Mouse (Mus musculus): ENCODE results near the gene Esd. TPM values are rescaled to one million over a fixed set of nuclear protein-coding genes. Genes with fewer than 3 reads are reported as not detected.

The Esd gene
- total RNA-seq, 1 experiment: 78.4 TPM

DNA sequence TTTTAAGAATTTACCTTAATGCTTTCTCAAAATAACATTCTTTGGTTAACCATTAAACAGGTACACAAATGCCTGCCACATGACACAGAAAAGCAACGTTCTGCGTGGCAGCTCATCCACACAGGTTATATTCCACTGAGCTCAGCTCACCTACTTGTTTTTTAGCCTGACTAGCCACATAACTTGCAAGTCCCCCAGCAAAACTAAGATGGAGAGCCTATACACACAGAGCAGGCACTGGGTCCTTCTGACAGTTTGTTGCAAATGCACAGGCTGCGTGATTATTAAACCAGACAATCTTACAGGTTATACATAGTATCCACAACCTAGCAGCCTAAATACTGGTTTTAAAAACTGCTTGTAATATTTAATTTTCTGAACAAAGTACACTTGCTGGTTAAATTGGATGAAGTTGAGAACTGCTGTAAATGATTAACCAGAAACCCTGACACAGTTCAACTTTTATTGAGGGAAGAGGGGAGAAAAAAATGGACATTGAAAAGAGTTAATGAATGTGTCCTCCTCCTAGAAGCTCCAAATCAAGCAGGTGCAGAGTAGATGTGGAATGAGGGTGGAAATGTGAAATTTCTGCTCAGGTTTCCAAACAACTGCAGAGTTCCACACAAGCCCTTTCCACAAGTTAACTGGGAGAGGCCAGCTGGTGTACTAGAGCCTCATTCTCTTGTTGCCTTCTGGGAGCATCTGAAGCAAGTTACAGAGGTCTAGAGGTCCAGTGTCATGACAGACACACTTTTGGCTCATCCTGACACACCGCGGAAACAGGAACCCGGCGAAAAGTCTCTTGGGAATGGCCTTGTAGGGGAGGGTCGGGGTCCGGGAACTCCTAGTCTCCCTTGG is 647 bp upstream of the Esd start:
- no peaks in the 10 kb centered on the region for H3K4me1 ChIP-seq (ENCODE audit: control insufficient read depth in 2 of 2, insufficient read depth in 2 of 2, low read length in 2 of 2, poor library complexity in 1 of 2)
- in situ Hi-C loops (cut with MboI; ENCODE audit: low sequenced_read_pairs in 2 of 2, unreplicated experiment in 2 of 2): no loop called here
- H3K4me3 ChIP-seq (ENCODE audit: insufficient read depth in 1 of 2, low read depth in 1 of 2, low read length in 2 of 2, poor library complexity in 1 of 2, severe bottlenecking in 1 of 2): peak overlapping the region; percentile 1 to 96; a peak in 3 of 4 replicates
- TF ChIP-seq ZC3H11A (IDR thresholded peaks at IDR 0.05; ENCODE audit: borderline replicate concordance, low read depth, low read length) (no peak), ZNF384 (IDR thresholded peaks at IDR 0.05; ENCODE audit: low read depth, low read length) (no peak), MAFK (IDR thresholded peaks at IDR 0.05; ENCODE audit: insufficient read depth, low read depth, low read length) (no peak), CHD2 (IDR thresholded peaks at IDR 0.05; ENCODE audit: low read depth, low read length) (no peak), HCFC1 (IDR thresholded peaks at IDR 0.05; ENCODE audit: borderline replicate concordance, insufficient read depth, low read length) (no peak)
- H3K9ac ChIP-seq (ENCODE audit: insufficient read depth, low read depth, low read length, poor library complexity, severe bottlenecking): peak overlapping the region; percentile 57; the same call in 1 of the 2 replicates
- H3K36me3 ChIP-seq (ENCODE audit: control insufficient read depth, insufficient read depth, low read length, poor library complexity, severe bottlenecking): no peaks in the 10 kb centered on the region
- no peak for DNase-seq (ENCODE audit: low read depth, low spot score)
- H3K27ac ChIP-seq (ENCODE audit: insufficient read depth, low read depth, low read length, poor library complexity, severe bottlenecking): no peak overlapping the region
- no peaks in the 10 kb centered on the region for H3K9me3 ChIP-seq (ENCODE audit: control insufficient read depth, insufficient read depth, low read depth, low read length)

DNA sequence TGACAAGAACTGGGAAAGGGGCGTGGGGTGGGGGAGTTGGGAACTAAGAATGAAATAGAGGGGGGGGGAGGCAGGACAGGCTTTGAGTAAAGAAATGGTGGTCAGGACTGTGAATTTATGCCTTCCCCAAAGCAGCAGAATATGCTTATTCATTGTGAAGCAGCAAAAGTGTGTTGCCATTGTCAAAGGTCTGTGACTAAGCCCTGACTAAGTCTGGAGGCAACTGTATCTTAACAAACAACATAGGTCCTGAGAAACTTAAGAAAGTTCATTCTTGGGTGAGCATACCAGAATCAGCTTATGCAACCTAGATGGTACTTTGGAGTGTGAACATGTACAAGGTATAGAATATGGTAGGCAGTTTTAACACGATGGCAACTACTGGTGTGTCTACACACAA is 1.3 kb downstream of the Esd start:
- H3K9ac ChIP-seq (ENCODE audit: insufficient read depth, low read depth, low read length, poor library complexity, severe bottlenecking): no peak overlapping the region
- in situ Hi-C loops (cut with MboI; ENCODE audit: low sequenced_read_pairs in 2 of 2, unreplicated experiment in 2 of 2): no loop called here
- no peaks in the 10 kb centered on the region for H3K4me1 ChIP-seq (ENCODE audit: control insufficient read depth in 2 of 2, insufficient read depth in 2 of 2, low read length in 2 of 2, poor library complexity in 1 of 2)
- DNase-seq (ENCODE audit: low read depth, low spot score): no peak
- no peak overlapping the region for H3K27ac ChIP-seq (ENCODE audit: insufficient read depth, low read depth, low read length, poor library complexity, severe bottlenecking)
- no peak overlapping the region for H3K4me3 ChIP-seq (ENCODE audit: insufficient read depth in 1 of 2, low read depth in 1 of 2, low read length in 2 of 2, poor library complexity in 1 of 2, severe bottlenecking in 1 of 2)
- H3K36me3 ChIP-seq (ENCODE audit: control insufficient read depth, insufficient read depth, low read length, poor library complexity, severe bottlenecking): no peaks in the 10 kb centered on the region
- no peak for TF ChIP-seq CHD2 (IDR thresholded peaks at IDR 0.05; ENCODE audit: low read depth, low read length)
- no peak for TF ChIP-seq HCFC1 (IDR thresholded peaks at IDR 0.05; ENCODE audit: borderline replicate concordance, insufficient read depth, low read length)
- no peak for TF ChIP-seq MAFK (IDR thresholded peaks at IDR 0.05; ENCODE audit: insufficient read depth, low read depth, low read length)
- TF ChIP-seq ZNF384 (IDR thresholded peaks at IDR 0.05; ENCODE audit: low read depth, low read length): no peak
- no peak for TF ChIP-seq ZC3H11A (IDR thresholded peaks at IDR 0.05; ENCODE audit: borderline replicate concordance, low read depth, low read length)
- no peaks in the 10 kb centered on the region for H3K9me3 ChIP-seq (ENCODE audit: control insufficient read depth, insufficient read depth, low read depth, low read length)

DNA sequence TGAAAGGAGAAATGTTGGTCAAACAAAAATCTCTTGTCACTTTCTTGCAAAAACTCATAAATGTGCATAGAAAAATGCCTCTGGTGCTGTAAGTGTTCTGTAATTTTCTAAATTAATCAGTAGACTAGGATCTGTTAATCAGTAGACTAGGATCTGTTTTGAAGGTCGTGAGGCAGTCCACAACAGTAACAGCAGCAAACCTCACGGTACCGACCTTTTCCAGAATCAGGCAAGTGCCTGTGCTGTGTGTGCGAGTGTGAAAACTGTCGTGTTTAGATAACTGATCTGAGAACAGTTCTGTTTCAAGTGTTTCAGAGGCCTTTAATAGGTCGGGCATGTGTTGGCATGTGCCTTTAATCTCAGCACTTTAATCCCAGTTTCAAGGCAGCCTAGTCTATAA is 3.4 kb downstream of the Esd start:
- in situ Hi-C loops (cut with MboI; ENCODE audit: low sequenced_read_pairs in 2 of 2, unreplicated experiment in 2 of 2): no loop called here
- H3K4me1 ChIP-seq (ENCODE audit: control insufficient read depth in 2 of 2, insufficient read depth in 2 of 2, low read length in 2 of 2, poor library complexity in 1 of 2): no peaks in the 10 kb centered on the region
- TF ChIP-seq MAFK (IDR thresholded peaks at IDR 0.05; ENCODE audit: insufficient read depth, low read depth, low read length): no peak
- no peak for TF ChIP-seq ZNF384 (IDR thresholded peaks at IDR 0.05; ENCODE audit: low read depth, low read length)
- no peak for TF ChIP-seq CHD2 (IDR thresholded peaks at IDR 0.05; ENCODE audit: low read depth, low read length)
- no peak for TF ChIP-seq ZC3H11A (IDR thresholded peaks at IDR 0.05; ENCODE audit: borderline replicate concordance, low read depth, low read length)
- no peak for TF ChIP-seq HCFC1 (IDR thresholded peaks at IDR 0.05; ENCODE audit: borderline replicate concordance, insufficient read depth, low read length)
- no peaks in the 10 kb centered on the region for H3K9me3 ChIP-seq (ENCODE audit: control insufficient read depth, insufficient read depth, low read depth, low read length)
- DNase-seq (ENCODE audit: low read depth, low spot score): no peak
- no peak overlapping the region for H3K4me3 ChIP-seq (ENCODE audit: insufficient read depth in 1 of 2, low read depth in 1 of 2, low read length in 2 of 2, poor library complexity in 1 of 2, severe bottlenecking in 1 of 2)
- no peaks in the 10 kb centered on the region; the same call in 1 of the 2 replicates for H3K36me3 ChIP-seq (ENCODE audit: control insufficient read depth, insufficient read depth, low read length, poor library complexity, severe bottlenecking)
- H3K9ac ChIP-seq (ENCODE audit: insufficient read depth, low read depth, low read length, poor library complexity, severe bottlenecking): no peak overlapping the region
- H3K27ac ChIP-seq (ENCODE audit: insufficient read depth, low read depth, low read length, poor library complexity, severe bottlenecking): no peak overlapping the region

DNA sequence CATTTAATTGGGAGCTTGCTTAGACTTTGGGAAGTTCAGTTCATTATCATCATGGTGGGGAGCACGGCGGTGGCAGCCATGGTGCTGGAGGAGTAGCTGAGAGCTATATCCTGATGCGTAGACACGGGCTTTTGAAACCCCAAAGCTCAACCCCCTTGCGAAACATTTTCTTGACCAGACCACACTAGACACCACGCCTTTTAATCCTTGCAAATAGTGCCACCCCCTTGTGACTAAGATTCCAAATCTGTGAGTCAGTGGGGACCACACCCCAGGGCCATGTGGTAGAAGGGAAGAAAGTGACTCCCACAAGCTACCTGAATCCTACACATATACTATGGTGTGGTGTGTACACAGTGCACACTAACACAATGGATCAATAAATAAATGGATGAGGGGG is 4.8 kb downstream of the Esd start:
- Histone ChIP-seq H3K9ac (ENCODE audit: insufficient read depth, low read depth, low read length, poor library complexity, severe bottlenecking) (no peak overlapping the region), H3K4me3 (ENCODE audit: insufficient read depth in 1 of 2, low read depth in 1 of 2, low read length in 2 of 2, poor library complexity in 1 of 2, severe bottlenecking in 1 of 2) (no peak overlapping the region), H3K9me3 (ENCODE audit: control insufficient read depth, insufficient read depth, low read depth, low read length) (no peaks in the 10 kb centered on the region), H3K4me1 (ENCODE audit: control insufficient read depth in 2 of 2, insufficient read depth in 2 of 2, low read length in 2 of 2, poor library complexity in 1 of 2) (no peaks in the 10 kb centered on the region), H3K36me3 (ENCODE audit: control insufficient read depth, insufficient read depth, low read length, poor library complexity, severe bottlenecking) (peaks cover 5% of the 10 kb centered on the region), H3K27ac (ENCODE audit: insufficient read depth, low read depth, low read length, poor library complexity, severe bottlenecking) (no peak overlapping the region)
- no peak for DNase-seq (ENCODE audit: low read depth, low spot score)
- TF ChIP-seq ZNF384 (IDR thresholded peaks at IDR 0.05; ENCODE audit: low read depth, low read length) (no peak), MAFK (IDR thresholded peaks at IDR 0.05; ENCODE audit: insufficient read depth, low read depth, low read length) (no peak)
- in situ Hi-C loops (cut with MboI; ENCODE audit: low sequenced_read_pairs in 2 of 2, unreplicated experiment in 2 of 2): no loop called here
